Mouse (Mus musculus): ENCODE results near the gene Dynll1. TPM values are rescaled to one million over a fixed set of nuclear protein-coding genes. Genes with fewer than 3 reads are reported as not detected.

Gene Dynll1
- polyA plus RNA-seq, 1 experiment from 2014 or later, result 470 TPM

- Histone ChIP-seq H3K4me1 (ENCODE audit: control insufficient read depth, low read depth, low read length) (peaks cover 53% of the 10 kb centered on the region), H3K4me2 (ENCODE audit: low read depth, low read length) (no peak overlapping the region), H3K4me3 (ENCODE audit: low read depth, low read length) (no peak overlapping the region), H3K36me3 (ENCODE audit: control insufficient read depth, insufficient read depth) (peaks cover 52% of the 10 kb centered on the region), H3K9me3 (replicated peaks; ENCODE audit: control insufficient read depth, low read length) (no peaks in the 10 kb centered on the region), H3K27ac (ENCODE audit: low read length) (no peak overlapping the region), H3K9ac (ENCODE audit: low read depth, low read length) (no peak overlapping the region), H3K27me3 (ENCODE audit: control insufficient read depth, insufficient read depth, low read depth, low read length) (no peaks in the 10 kb centered on the region)
- ATAC-seq (ENCODE audit: low read depth), result no peak
- WGBS (ENCODE audit: insufficient replicate concordance), result 79% methylated on average over 9 of the region's 9 CpGs
Measured at GRCm38 (mm10) chr5:115330955-115331354, 30.2 kb upstream of the Dynll1 start.

- Histone ChIP-seq H3K36me3 (ENCODE audit: control insufficient read depth, insufficient read depth) (peaks cover 28% of the 10 kb centered on the region), H3K27me3 (ENCODE audit: control insufficient read depth, insufficient read depth, low read depth, low read length) (no peaks in the 10 kb centered on the region), H3K4me1 (ENCODE audit: control insufficient read depth, low read depth, low read length) (peaks cover 45% of the 10 kb centered on the region), H3K4me2 (ENCODE audit: low read depth, low read length) (peak overlapping the region; percentile 79), H3K9ac (ENCODE audit: low read depth, low read length) (peak overlapping the region; percentile 97), H3K4me3 (ENCODE audit: low read depth, low read length) (peak overlapping the region; percentile 92), H3K27ac (ENCODE audit: low read length) (peak overlapping the region; percentile 92), H3K9me3 (replicated peaks; ENCODE audit: control insufficient read depth, low read length) (no peaks in the 10 kb centered on the region)
- no peak for ATAC-seq (ENCODE audit: low read depth)
- WGBS (ENCODE audit: insufficient replicate concordance), result under 1% methylated on average over 53 of the region's 55 CpGs
Measured at GRCm38 (mm10) chr5:115327610-115328548, 27.1 kb upstream of the Dynll1 start.

- Histone ChIP-seq H3K9me3 (replicated peaks; ENCODE audit: control insufficient read depth, low read length) (no peaks in the 10 kb centered on the region), H3K36me3 (ENCODE audit: control insufficient read depth, insufficient read depth) (peaks cover 20% of the 10 kb centered on the region), H3K27me3 (ENCODE audit: control insufficient read depth, insufficient read depth, low read depth, low read length) (no peaks in the 10 kb centered on the region), H3K4me3 (ENCODE audit: low read depth, low read length) (peak within 1 kb of the TSS; percentile 92), H3K27ac (ENCODE audit: low read length) (peak within 1 kb of the TSS; percentile 92), H3K4me2 (ENCODE audit: low read depth, low read length) (peak within 1 kb of the TSS; percentile 79), H3K9ac (ENCODE audit: low read depth, low read length) (peak within 1 kb of the TSS; percentile 97), H3K4me1 (ENCODE audit: control insufficient read depth, low read depth, low read length) (peaks cover 39% of the 10 kb centered on the region)
- peak; percentile 90 for ATAC-seq (ENCODE audit: low read depth)
- 0% methylated on average over 84 of the region's 97 CpGs for WGBS (ENCODE audit: insufficient replicate concordance)
Measured at GRCm38 (mm10) chr5:115326875-115327609, 26.2 kb upstream of the Dynll1 start, which contains the start of gene Srsf9. Gene Srsf9, plus strand, starts transcription at chr5:115327177.

GRCm38 (mm10) chr5:115326256-115326831 is 25.5 kb upstream of the Dynll1 start:
- Histone ChIP-seq H3K27ac (ENCODE audit: low read length) (peak overlapping the region; percentile 92), H3K4me1 (ENCODE audit: control insufficient read depth, low read depth, low read length) (peaks cover 37% of the 10 kb centered on the region), H3K9ac (ENCODE audit: low read depth, low read length) (peak overlapping the region; percentile 97), H3K36me3 (ENCODE audit: control insufficient read depth, insufficient read depth) (peaks cover 14% of the 10 kb centered on the region), H3K4me3 (ENCODE audit: low read depth, low read length) (peak overlapping the region; percentile 92), H3K27me3 (ENCODE audit: control insufficient read depth, insufficient read depth, low read depth, low read length) (no peaks in the 10 kb centered on the region), H3K9me3 (replicated peaks; ENCODE audit: control insufficient read depth, low read length) (no peaks in the 10 kb centered on the region), H3K4me2 (ENCODE audit: low read depth, low read length) (peak overlapping the region; percentile 79)
- peak; percentile 83 for ATAC-seq (ENCODE audit: low read depth)
- whole genome bisulfite sequencing (ENCODE audit: insufficient replicate concordance), result 6% methylated on average over 11 of the region's 11 CpGs

GRCm38 (mm10) chr5:115319004-115319940 is 18.5 kb upstream of the Dynll1 start:
- peaks cover 19% of the 10 kb centered on the region for H3K4me1 ChIP-seq (ENCODE audit: control insufficient read depth, low read depth, low read length)
- under 1% methylated on average over 22 of the region's 22 CpGs for WGBS (ENCODE audit: insufficient replicate concordance)

GRCm38 (mm10) chr5:115317645-115318328 is 17.0 kb upstream of the Dynll1 start:
- H3K9ac ChIP-seq (ENCODE audit: low read depth, low read length), result no peak overlapping the region
- no peaks in the 10 kb centered on the region for H3K27me3 ChIP-seq (ENCODE audit: control insufficient read depth, insufficient read depth, low read depth, low read length)
- peak overlapping the region; percentile 15; the same call in 1 of the 2 replicates for H3K4me2 ChIP-seq (ENCODE audit: low read depth, low read length)
- H3K36me3 ChIP-seq (ENCODE audit: control insufficient read depth, insufficient read depth), result no peaks in the 10 kb centered on the region
- no peaks in the 10 kb centered on the region for H3K9me3 ChIP-seq (replicated peaks; ENCODE audit: control insufficient read depth, low read length)
- 18% methylated on average over 10 of the region's 10 CpGs for WGBS (ENCODE audit: insufficient replicate concordance)
- no peak overlapping the region for H3K27ac ChIP-seq (ENCODE audit: low read length)
- no peak overlapping the region for H3K4me3 ChIP-seq (ENCODE audit: low read depth, low read length)
- peaks cover 32% of the 10 kb centered on the region for H3K4me1 ChIP-seq (ENCODE audit: control insufficient read depth, low read depth, low read length)
- no peak for ATAC-seq (ENCODE audit: low read depth)

More at GRCm38 (mm10) chr5:115319004-115319940, 18.5 kb upstream of the Dynll1 start:
- Histone ChIP-seq H3K27ac (ENCODE audit: low read length) (peak overlapping the region; percentile 32; the same call in 1 of the 2 replicates), H3K9ac (ENCODE audit: low read depth, low read length) (peak overlapping the region; percentile 66), H3K27me3 (ENCODE audit: control insufficient read depth, insufficient read depth, low read depth, low read length) (no peaks in the 10 kb centered on the region), H3K9me3 (replicated peaks; ENCODE audit: control insufficient read depth, low read length) (no peaks in the 10 kb centered on the region), H3K36me3 (ENCODE audit: control insufficient read depth, insufficient read depth) (no peaks in the 10 kb centered on the region), H3K4me3 (ENCODE audit: low read depth, low read length) (peak overlapping the region; percentile 58), H3K4me2 (ENCODE audit: low read depth, low read length) (peak overlapping the region; percentile 92)
- ATAC-seq (ENCODE audit: low read depth), result peak; percentile 80

GRCm38 (mm10) chr5:115316968-115317644 is 16.3 kb upstream of the Dynll1 start:
- ATAC-seq (ENCODE audit: low read depth), result no peak
- H3K9me3 ChIP-seq (replicated peaks; ENCODE audit: control insufficient read depth, low read length), result no peaks in the 10 kb centered on the region
- H3K27me3 ChIP-seq (ENCODE audit: control insufficient read depth, insufficient read depth, low read depth, low read length), result no peaks in the 10 kb centered on the region
- no peak overlapping the region for H3K4me2 ChIP-seq (ENCODE audit: low read depth, low read length)
- 35% methylated on average over 14 of the region's 14 CpGs for WGBS (ENCODE audit: insufficient replicate concordance)
- no peak overlapping the region for H3K9ac ChIP-seq (ENCODE audit: low read depth, low read length)
- H3K4me3 ChIP-seq (ENCODE audit: low read depth, low read length), result no peak overlapping the region
- H3K36me3 ChIP-seq (ENCODE audit: control insufficient read depth, insufficient read depth), result no peaks in the 10 kb centered on the region
- peaks cover 39% of the 10 kb centered on the region for H3K4me1 ChIP-seq (ENCODE audit: control insufficient read depth, low read depth, low read length)
- H3K27ac ChIP-seq (ENCODE audit: low read length), result no peak overlapping the region
